Mouse (Mus musculus) olfactory bulb, adult 2 months (tissue): ENCODE measurements around the gene Gc. TPM values are rescaled to one million over a fixed set of nuclear protein-coding genes. Genes with fewer than 3 reads are reported as not detected.

ENCODE experiments used
- H3K27ac ChIP-seq: fragments of 200-500 bp; 2 replicates; pipeline ENCODE4 v1.5.1; 2012; ENCODE audit warnings: low read depth, low read length; ENCODE audit not compliant: insufficient read depth
- H3K4me1 ChIP-seq: fragments of 200-500 bp; 2 replicates; pipeline ENCODE4 v1.6.1; 2012; ENCODE audit warnings: low read length; ENCODE audit not compliant: control insufficient read depth, insufficient read depth
- H3K4me3 ChIP-seq: fragments of 200-500 bp; 2 replicates; pipeline ENCODE4 v1.5.1; 2012; ENCODE audit warnings: mild to moderate bottlenecking, low read depth, low read length, moderate library complexity; ENCODE audit not compliant: insufficient read depth
- CTCF ChIP-seq: fragments of 200-500 bp; IDR thresholded peaks from 2 replicates; pipeline ENCODE4 v1.5.1; 2012; ENCODE audit warnings: low read depth, mild to moderate bottlenecking, low read length, moderate library complexity; ENCODE audit not compliant: insufficient read depth
- POLR2A ChIP-seq: fragments of 200-500 bp; IDR thresholded peaks from 2 replicates; pipeline ENCODE4 v1.6.1; 2012; ENCODE audit warnings: mild to moderate bottlenecking, low read depth, low read length, moderate library complexity; ENCODE audit not compliant: insufficient read depth
- WGBS: fragments of 180-500 bp; shearing (Covaris S2); methylation state at CpG from one replicate; pipeline ENCODE4 v1.1.7; 2018; 5-methylcytosine and 5-hydroxymethylcytosine counted together
- polyA plus RNA-seq: library from polyadenylated mRNA; stranded (reverse); fragments of >200 nt; gene quantifications from 2 replicates; pipeline ENCODE4 v1.2.4, GENCODE M21; 2012; ENCODE audit warnings: low replicate concordance; ENCODE audit not compliant: missing spikeins, insufficient read depth, insufficient read length

Gc gene
- polyA plus RNA-seq, 1 experiment, result not detected

- Histone ChIP-seq H3K27ac (no peak overlapping the region), H3K4me1 (no peaks in the 10 kb centered on the region), H3K4me3 (no peak overlapping the region)
- TF ChIP-seq POLR2A, result no peak
- peak; percentile 46; the same call in 1 of the 2 replicates for TF ChIP-seq CTCF
- 60% methylated on average over 8 of the region's 8 CpGs for WGBS
Observed at GRCm38 (mm10) chr5:89455526-89455925, 2.2 kb downstream of the Gc start.

GRCm38 (mm10) chr5:89450798-89451197 lies 6.9 kb downstream of the Gc start:
- Histone ChIP-seq H3K4me1 (no peaks in the 10 kb centered on the region), H3K27ac (no peak overlapping the region), H3K4me3 (no peak overlapping the region)
- TF ChIP-seq POLR2A (no peak), CTCF (no peak)

GRCm38 (mm10) chr5:89449325-89449724 lies 8.4 kb downstream of the Gc start:
- Histone ChIP-seq H3K4me3 (no peak overlapping the region), H3K27ac (no peak overlapping the region), H3K4me1 (no peaks in the 10 kb centered on the region)
- no peak for TF ChIP-seq POLR2A
- no peak for TF ChIP-seq CTCF
- WGBS, result 89% methylated on average over 9 of the region's 9 CpGs

GRCm38 (mm10) chr5:89447978-89448377 lies 9.7 kb downstream of the Gc start:
- TF ChIP-seq POLR2A (no peak), CTCF (no peak)
- H3K4me1 ChIP-seq, result no peaks in the 10 kb centered on the region
- H3K27ac ChIP-seq, result no peak overlapping the region
- H3K4me3 ChIP-seq, result no peak overlapping the region
- 74% methylated on average over 7 of the region's 7 CpGs for WGBS

- TF ChIP-seq CTCF (no peak), POLR2A (no peak)
- Histone ChIP-seq H3K4me1 (no peaks in the 10 kb centered on the region), H3K4me3 (no peak overlapping the region), H3K27ac (no peak overlapping the region)
- 85% methylated on average over 4 of the region's 4 CpGs for WGBS
Observed at GRCm38 (mm10) chr5:89444360-89444759, 13.3 kb downstream of the Gc start.

- TF ChIP-seq CTCF, result no peak
- no peak for TF ChIP-seq POLR2A
- 29% methylated on average over 1 of the region's 1 CpGs for WGBS
- no peak overlapping the region for H3K27ac ChIP-seq
- no peaks in the 10 kb centered on the region for H3K4me1 ChIP-seq
- no peak overlapping the region for H3K4me3 ChIP-seq
Observed at GRCm38 (mm10) chr5:89411536-89411935, 46.2 kb downstream of the Gc start.

GRCm38 (mm10) chr5:89407376-89408082 lies 50.2 kb downstream of the Gc start:
- no peaks in the 10 kb centered on the region for H3K4me1 ChIP-seq

GRCm38 (mm10) chr5:89405132-89405531 lies 52.6 kb downstream of the Gc start:
- no peak for TF ChIP-seq POLR2A
- no peak for TF ChIP-seq CTCF
- no peak overlapping the region for H3K4me3 ChIP-seq
- H3K27ac ChIP-seq, result no peak overlapping the region
- WGBS, result 77% methylated on average over 1 of the region's 1 CpGs
- H3K4me1 ChIP-seq, result no peaks in the 10 kb centered on the region

More at GRCm38 (mm10) chr5:89407376-89408082, 50.2 kb downstream of the Gc start:
- H3K4me3 ChIP-seq, result no peak overlapping the region
- no peak overlapping the region for H3K27ac ChIP-seq
- TF ChIP-seq POLR2A (no peak), CTCF (no peak)

- Histone ChIP-seq H3K27ac (no peak overlapping the region), H3K4me3 (no peak overlapping the region), H3K4me1 (0 out of 2 replicates have a peak, but pooled peaks cover 3% of the 10 kb centered on the region)
- TF ChIP-seq POLR2A (no peak), CTCF (no peak)
- WGBS, result 73% methylated on average over 1 of the region's 1 CpGs
Observed at GRCm38 (mm10) chr5:89390405-89390804, 67.3 kb downstream of the Gc start.
